ENCODE assay signal across 8 mouse cellular contexts in the genomic region with DNA sequence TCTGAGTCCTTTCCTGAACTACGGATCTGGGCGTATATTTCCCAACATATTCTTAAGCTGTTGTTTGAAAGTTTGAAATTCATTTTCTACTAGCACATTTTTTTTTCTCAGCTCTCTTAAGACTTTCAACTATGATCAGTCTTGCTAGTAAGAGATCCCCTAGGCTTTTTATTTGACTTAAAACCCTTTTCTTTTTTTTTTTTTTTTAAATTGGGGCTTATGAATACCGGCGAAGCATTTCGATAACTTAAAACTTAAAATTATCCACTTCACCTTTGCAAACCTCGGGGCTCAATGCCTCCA. TPM values are rescaled to one million over a fixed set of nuclear protein-coding genes. Genes with fewer than 3 reads are reported as not detected.
DNase-seq lines count a peak whose midpoint lies in the region; ATAC-seq and TF ChIP-seq lines count a peak whose summit lies in the region.

No protein-coding gene starts in this region.

- peak overlapping the region; percentile 89 to 94 for H3K4me3 ChIP-seq in heart, embryonic 14.5 days (ENCODE audit: control insufficient read depth in 1 of 2, insufficient read depth in 1 of 2, low read depth in 1 of 2, low read length in 2 of 2)
- H3K4me3 ChIP-seq in G1E (ENCODE audit: low read depth, low read length) = peak overlapping the region; percentile 91
- H3K4me3 ChIP-seq in forebrain, postnatal 0 days (ENCODE audit: low read depth, low read length) = peak overlapping the region; percentile 85
- H3K4me3 ChIP-seq in liver, postnatal 0 days (ENCODE audit: low read depth, low read length) = peak overlapping the region; percentile 78

- H3K4me2 ChIP-seq in heart, embryonic 14.5 days (ENCODE audit: low read length) = peak overlapping the region; percentile 88
- peak overlapping the region; percentile 73 for H3K4me2 ChIP-seq in forebrain, postnatal 0 days (ENCODE audit: low read depth)
- H3K4me2 ChIP-seq in liver, postnatal 0 days (ENCODE audit: low read depth, low read length) = peak overlapping the region; percentile 94

- TF ChIP-seq CTCF in G1E (IDR thresholded peaks at IDR 0.05; ENCODE audit: low read depth, low read length) = no peak
- no peak for TF ChIP-seq CTCF in forebrain, postnatal 0 days (IDR thresholded peaks at IDR 0.05; ENCODE audit: low read depth)
- TF ChIP-seq CTCF in liver, postnatal 0 days (IDR thresholded peaks at IDR 0.05; ENCODE audit: low read depth) = no peak

- peaks cover 2 to 27% of the 10 kb centered on the region in 2 experiments; a peak in 3 of 4 replicates for H3K4me1 ChIP-seq in heart, embryonic 14.5 days (ENCODE audit: control insufficient read depth in 2 of 2, insufficient read depth in 2 of 2, low read length in 2 of 2)
- H3K4me1 ChIP-seq in G1E (ENCODE audit: insufficient read depth, low read depth, low read length) = peaks cover 39% of the 10 kb centered on the region
- peaks cover 9% of the 10 kb centered on the region for H3K4me1 ChIP-seq in forebrain, postnatal 0 days (ENCODE audit: insufficient read depth)
- H3K4me1 ChIP-seq in liver, postnatal 0 days (ENCODE audit: insufficient read depth) = peaks cover 12% of the 10 kb centered on the region

- H3K9me3 ChIP-seq in heart, embryonic 14.5 days (ENCODE audit: control insufficient read depth, low read length) = no peaks in the 10 kb centered on the region
- no peaks in the 10 kb centered on the region for H3K9me3 ChIP-seq in G1E (replicated peaks)
- H3K9me3 ChIP-seq in forebrain, postnatal 0 days (ENCODE audit: low read length) = no peaks in the 10 kb centered on the region
- no peaks in the 10 kb centered on the region for H3K9me3 ChIP-seq in liver, postnatal 0 days (ENCODE audit: low read length)

- DNase-seq in heart, adult 8-10 months (ENCODE audit: low spot score) = no peak
- DNase-seq in G1E (ENCODE audit: low spot score) = no peak
- DNase-seq in forebrain, postnatal 0 days = no peak
- no peak for DNase-seq in liver, postnatal 0 days
- no peak for DNase-seq in B cell, adult 2 months
- no peak for DNase-seq in T-cell, adult 2 months (ENCODE audit: low spot score)
- DNase-seq in adrenal gland, adult 8-10 months = no peak

- H3K9ac ChIP-seq in heart, embryonic 14.5 days (ENCODE audit: low read length) = peak overlapping the region; percentile 97
- H3K9ac ChIP-seq in forebrain, postnatal 0 days = peak overlapping the region; percentile 88; the same call in 1 of the 2 replicates
- peak overlapping the region; percentile 91 for H3K9ac ChIP-seq in liver, postnatal 0 days (replicated peaks)

- peak overlapping the region; percentile 98 for H3K27ac ChIP-seq in heart, embryonic 14.5 days (replicated peaks in 1 of 2; ENCODE audit: control insufficient read depth in 1 of 2, insufficient read depth in 1 of 2, low read depth in 2 of 2, low read length in 2 of 2)
- peak overlapping the region; percentile 98; the same call in 1 of the 2 replicates for H3K27ac ChIP-seq in forebrain, postnatal 0 days (ENCODE audit: low read depth, low read length)
- peak overlapping the region; percentile 99 for H3K27ac ChIP-seq in liver, postnatal 0 days (ENCODE audit: low read depth)

- no peaks in the 10 kb centered on the region for H3K36me3 ChIP-seq in heart, embryonic 14.5 days (ENCODE audit: control insufficient read depth, insufficient read depth, low read length)
- H3K36me3 ChIP-seq in G1E (replicated peaks) = peaks cover 14% of the 10 kb centered on the region
- H3K36me3 ChIP-seq in forebrain, postnatal 0 days (ENCODE audit: insufficient read depth) = no peaks in the 10 kb centered on the region
- peaks cover 2% of the 10 kb centered on the region; the same call in 1 of the 2 replicates for H3K36me3 ChIP-seq in liver, postnatal 0 days (replicated peaks; ENCODE audit: insufficient read depth, low read length)

- ATAC-seq in heart, embryonic 14.5 days (ENCODE audit: insufficient number of reproducible peaks, insufficient read depth, low FRiP score, low read depth) = no peak
- no peak for ATAC-seq in G1E (ENCODE audit: extremely low read depth, insufficient number of reproducible peaks, low FRiP score, poor library complexity, severe bottlenecking)
- no peak for ATAC-seq in forebrain, postnatal 0 days
- no peak for ATAC-seq in liver, postnatal 0 days

- no peak for TF ChIP-seq EP300 in liver, postnatal 0 days (IDR thresholded peaks at IDR 0.05; ENCODE audit: low read depth)

- WGBS in heart, embryonic 14.5 days = 6% methylated on average over 6 of the region's 6 CpGs
- WGBS in forebrain, postnatal 0 days = 3% methylated on average over 6 of the region's 6 CpGs
- 3% methylated on average over 6 of the region's 6 CpGs for WGBS in liver, postnatal 0 days (ENCODE audit: insufficient replicate concordance)

- H3K27me3 ChIP-seq in heart, embryonic 14.5 days (ENCODE audit: control insufficient read depth, insufficient read depth, low read length) = no peaks in the 10 kb centered on the region
- peaks cover 13% of the 10 kb centered on the region for H3K27me3 ChIP-seq in G1E (ENCODE audit: insufficient read depth, low read length)
- no peaks in the 10 kb centered on the region for H3K27me3 ChIP-seq in forebrain, postnatal 0 days (ENCODE audit: insufficient read depth, low read length)
- no peaks in the 10 kb centered on the region for H3K27me3 ChIP-seq in liver, postnatal 0 days (ENCODE audit: insufficient read depth, low read length)

RNA-seq across cellular contexts. Expression of a gene that starts 0.6 kb away (rescaled TPM):
- 10.9 and 12.6 TPM in 2 replicates for polyA plus RNA-seq in heart, embryonic 14.5 days (2014; fragmentation: Nextera tagmentation; extraction: Ambion mirVana)
- total RNA-seq in heart, adult 8-10 months (2022) = 10 to 100 TPM in 3 of 4 experiments, 1 to 10 TPM in 1; 9.4 to 12.9 (median 11.5) TPM
- 26.5 and 44.5 TPM in 2 replicates for total RNA-seq in G1E (2014; fragmentation: Nextera tagmentation)
- total RNA-seq in G1E (2017) = 14.0 and 16.0 TPM in 2 replicates
- polyA plus RNA-seq in G1E (2012) = 1.9 and 2.9 TPM in 2 replicates
- 16.6 and 21.7 TPM in 2 replicates for total RNA-seq in forebrain, postnatal 0 days (2014; rRNA removed)
- 7.5 and 12.2 TPM in 2 replicates for polyA plus RNA-seq in forebrain, postnatal 0 days (2015; fragmentation: Nextera tagmentation; extraction: Ambion mirVana)
- polyA plus RNA-seq in liver, postnatal 0 days (2015; fragmentation: Nextera tagmentation; extraction: Ambion mirVana) = 7.9 and 9.0 TPM in 2 replicates
- total RNA-seq in adrenal gland, adult 8-10 months (2022) = 10 to 100 TPM; 13.9 to 26.2 (median 19.9) TPM
